In genomic region chr4:68280903-68281302, GRCm38 (mm10) we compare ENCODE assay signal across 21 mouse cellular contexts.
A peak's percentile ranks its signal among the peaks of the same experiment; 100 is the strongest.
DNase-seq lines count a peak whose midpoint lies in the region; ATAC-seq lines count a peak whose summit lies in the region.
"Had no signal": no experiment of that assay in that cellular context is flagged by ENCODE, and none has a peak within 500 bp of the region (broad histone marks: within the 10 kb centered on the region; RNA-seq: fewer than 3 reads in every experiment).

No protein-coding gene starts in this region.

- peak; percentile 96 for ATAC-seq in frontal cortex, adult (ENCODE audit: low TSS enrichment)
- ATAC-seq: activated CD4-positive, CD25-positive, alpha-beta regulatory T cell, adult 4 months; CD4-positive, CD25-positive, alpha-beta regulatory T cell, adult 4 months; Patski had no signal

- DNase-seq in cerebellum, adult 9-10 months, result peak; percentile 3
- no peak for DNase-seq in cerebellum, adult 8-10 months
- no peak for DNase-seq in frontal cortex, postnatal 14 days (ENCODE audit: low spot score in 2 of 2)
- peak; percentile 62 for DNase-seq in brain, adult 2 months (ENCODE audit: low read depth, low spot score)
- peak; percentile 39 for DNase-seq in telencephalon, adult 2 months (ENCODE audit: low read depth, low spot score)
- no peak for DNase-seq in heart, adult 8-10 months (ENCODE audit: low spot score)
- no peak for DNase-seq in ovary, postnatal 10 days (ENCODE audit: low spot score)
- DNase-seq: adrenal gland, adult 2 months; adrenal gland, adult 8-10 months; adrenal gland, postnatal 10 days; adrenal gland, postnatal 14 days; adrenal gland, postnatal 25 days; adrenal gland, postnatal 36 days; B cell, adult 2 months; cerebellum, adult 11 months; cerebellum, adult 11-12 months; cerebellum, adult 18-20 months had no signal

Comparison
In these comparisons a context has a peak if more than half of its experiments do, and no peak if none do; other contexts are left out.
1. DNase-seq: peak in cerebellum, adult 9-10 months (single experiment), brain, adult 2 months (single experiment) and telencephalon, adult 2 months (single experiment); none in cerebellum, adult 8-10 months (single experiment), frontal cortex, postnatal 14 days (0 of 2), heart, adult 8-10 months (single experiment) and ovary, postnatal 10 days (single experiment).